Mouse (Mus musculus) CD8-positive naive resting alpha-beta T cell, adult 2 months (primary cell): Measurements from ENCODE around the gene Cd69.
A peak's percentile ranks its signal among the peaks of the same experiment; 100 is the strongest.

Experiments used
- DNase-seq, 2 experiments: peaks; one replicate each; pipeline ENCODE4 v3.0.0; 2022; ENCODE audit warnings: low read depth in 2 of 2, low spot score in 2 of 2

The Cd69 gene

GRCm38 (mm10) chr6:129248243-129248642, 27.0 kb downstream of the Cd69 start:
- DNase-seq, result no peak

- DNase-seq, result no peak
Measured at GRCm38 (mm10) chr6:129246992-129247391, 28.2 kb downstream of the Cd69 start.

- DNase-seq, result no peak
Measured at GRCm38 (mm10) chr6:129245793-129246192, 29.4 kb downstream of the Cd69 start.

- DNase-seq, result no peak
Measured at GRCm38 (mm10) chr6:129241907-129242306, 33.3 kb downstream of the Cd69 start.

- DNase-seq, result no peak
Measured at GRCm38 (mm10) chr6:129241471-129241870, 33.8 kb downstream of the Cd69 start.

GRCm38 (mm10) chr6:129239564-129240248, 35.5 kb downstream of the Cd69 start:
- DNase-seq, result no peak

- DNase-seq, result peak; percentile 54 to 69
Measured at GRCm38 (mm10) chr6:129238275-129239038, 36.8 kb downstream of the Cd69 start.

- peak; percentile 78 to 89 for DNase-seq
Measured at GRCm38 (mm10) chr6:129237350-129238274, 37.6 kb downstream of the Cd69 start.

- peak; percentile 32 to 53 for DNase-seq
Measured at GRCm38 (mm10) chr6:129236652-129237342, 38.4 kb downstream of the Cd69 start.

- DNase-seq, result no peak
Measured at GRCm38 (mm10) chr6:129235855-129236461, 39.3 kb downstream of the Cd69 start.

- peak; percentile 65 to 66 for DNase-seq
Measured at GRCm38 (mm10) chr6:129234456-129235360, 40.5 kb downstream of the Cd69 start.

- no peak for DNase-seq
Measured at GRCm38 (mm10) chr6:129233955-129234369, 41.3 kb downstream of the Cd69 start.

GRCm38 (mm10) chr6:129233366-129233954, 41.8 kb downstream of the Cd69 start:
- DNase-seq, result no peak

GRCm38 (mm10) chr6:129232842-129233205, 42.4 kb downstream of the Cd69 start:
- peak; percentile 72 to 78 for DNase-seq

- no peak for DNase-seq
Measured at GRCm38 (mm10) chr6:129232005-129232841, 43.0 kb downstream of the Cd69 start.

GRCm38 (mm10) chr6:129229774-129230578, 45.3 kb downstream of the Cd69 start:
- no peak for DNase-seq
